Mouse (Mus musculus): Measurements from ENCODE around the gene Prkn. TPM values are rescaled to one million over a fixed set of nuclear protein-coding genes. Genes with fewer than 3 reads are reported as not detected.

Prkn gene
- polyA plus RNA-seq, 1 experiment: 16.7 TPM

DNA sequence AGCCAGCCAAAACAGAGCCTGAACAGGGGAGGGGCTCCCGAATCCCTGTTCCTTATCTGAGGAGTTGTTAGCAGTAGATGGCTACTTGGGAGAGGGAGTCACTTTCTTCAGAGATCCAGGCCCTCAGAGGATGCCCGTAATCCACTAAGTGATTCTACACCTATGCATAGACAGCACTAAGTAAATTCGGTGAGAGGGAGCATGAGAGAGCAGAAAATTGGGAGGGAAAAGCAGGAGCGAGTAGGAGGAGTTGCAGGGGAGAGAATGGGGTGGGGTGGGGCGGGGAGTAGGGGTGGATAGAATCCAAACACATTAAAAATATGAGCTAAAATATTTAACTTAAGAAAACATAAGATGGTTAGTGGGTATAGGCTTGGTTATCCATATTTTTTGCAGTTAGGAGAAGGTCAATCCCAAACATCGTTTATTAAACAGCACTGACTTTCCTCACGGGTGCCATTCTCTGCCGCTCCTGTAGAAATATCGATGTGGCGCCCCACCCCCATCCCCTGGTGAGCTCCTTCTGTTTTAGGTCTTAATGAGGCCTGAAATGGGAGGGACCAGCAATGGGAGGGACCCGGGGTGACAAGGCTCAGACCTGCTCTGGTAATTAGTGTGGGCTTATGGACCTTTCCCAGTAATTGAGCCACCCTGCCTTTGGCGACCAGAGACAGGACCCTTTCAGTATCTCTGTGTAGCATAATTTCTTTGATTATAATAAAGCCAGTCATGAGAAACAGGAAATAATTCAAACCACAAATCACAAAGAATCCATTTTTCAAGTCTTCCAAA, 390.6 kb downstream of the Prkn start:
- DNase-seq: no peak
- TF ChIP-seq CTCF (IDR thresholded peaks at IDR 0.05; ENCODE audit: borderline replicate concordance, insufficient read depth, low read depth, low read length): no peak
- TF ChIP-seq POLR2A (IDR thresholded peaks at IDR 0.05; ENCODE audit: borderline replicate concordance, insufficient read depth, low read length): no peak
- WGBS: 69% methylated on average over 12 of the region's 12 CpGs
- Histone ChIP-seq H3K27me3 (ENCODE audit: control insufficient read depth, insufficient read depth, low read length) (no peaks in the 10 kb centered on the region), H3K4me3 (replicated peaks; ENCODE audit: insufficient read depth, low read depth, low read length) (no peak overlapping the region), H3K4me1 (ENCODE audit: control insufficient read depth, insufficient read depth, low read length) (peaks cover 5% of the 10 kb centered on the region), H3K27ac (ENCODE audit: insufficient read depth, low read length) (no peak overlapping the region)

DNA sequence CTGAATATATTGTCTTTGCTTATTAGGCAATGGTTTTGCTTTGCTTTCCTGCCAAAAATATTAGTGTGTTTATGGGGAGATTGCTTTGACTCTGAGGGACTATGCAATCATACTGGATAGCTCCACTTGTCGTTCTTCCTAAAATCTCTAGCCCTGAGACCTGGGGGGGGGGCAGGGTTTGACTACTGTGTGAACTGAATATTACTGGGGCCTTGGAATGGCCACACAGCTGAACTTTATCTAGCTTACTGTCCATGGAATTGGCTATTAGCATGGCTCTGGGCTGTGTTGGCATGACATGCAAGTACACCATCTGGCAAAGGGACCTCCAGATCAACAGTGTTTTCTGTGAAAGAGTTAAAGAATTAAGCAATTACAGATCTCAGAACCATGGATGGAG, 395.1 kb downstream of the Prkn start:
- Histone ChIP-seq H3K4me1 (ENCODE audit: control insufficient read depth, insufficient read depth, low read length) (no peaks in the 10 kb centered on the region), H3K27ac (ENCODE audit: insufficient read depth, low read length) (no peak overlapping the region), H3K27me3 (ENCODE audit: control insufficient read depth, insufficient read depth, low read length) (no peaks in the 10 kb centered on the region), H3K4me3 (replicated peaks; ENCODE audit: insufficient read depth, low read depth, low read length) (no peak overlapping the region)
- no peak for DNase-seq
- WGBS: 27% methylated on average over 1 of the region's 1 CpGs
- TF ChIP-seq POLR2A (IDR thresholded peaks at IDR 0.05; ENCODE audit: borderline replicate concordance, insufficient read depth, low read length): no peak
- TF ChIP-seq CTCF (IDR thresholded peaks at IDR 0.05; ENCODE audit: borderline replicate concordance, insufficient read depth, low read depth, low read length): no peak

DNA sequence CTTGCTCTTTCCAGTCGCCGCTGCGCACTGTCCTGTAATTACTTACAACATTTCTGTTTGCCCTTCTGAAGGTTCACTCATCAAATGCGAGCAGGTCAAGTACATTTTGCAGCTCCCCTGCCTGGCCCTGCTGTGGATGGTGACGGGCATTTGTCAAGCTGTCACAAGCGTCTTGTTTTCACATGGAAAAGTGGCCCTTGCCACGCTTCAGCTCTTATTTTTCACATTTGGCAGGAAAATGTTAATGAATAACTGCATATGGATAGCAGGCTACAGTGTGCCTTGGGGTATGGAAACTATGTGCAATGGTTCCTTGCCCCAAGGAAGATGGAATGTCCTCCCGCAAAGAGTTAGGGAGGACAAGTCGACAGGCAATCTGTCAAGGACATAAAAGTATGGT, 404.9 kb downstream of the Prkn start:
- H3K27ac ChIP-seq (ENCODE audit: insufficient read depth, low read length): no peak overlapping the region
- no peak for DNase-seq
- TF ChIP-seq POLR2A (IDR thresholded peaks at IDR 0.05; ENCODE audit: borderline replicate concordance, insufficient read depth, low read length) (no peak), CTCF (IDR thresholded peaks at IDR 0.05; ENCODE audit: borderline replicate concordance, insufficient read depth, low read depth, low read length) (no peak)
- no peaks in the 10 kb centered on the region for H3K4me1 ChIP-seq (ENCODE audit: control insufficient read depth, insufficient read depth, low read length)
- H3K4me3 ChIP-seq (replicated peaks; ENCODE audit: insufficient read depth, low read depth, low read length): no peak overlapping the region
- 79% methylated on average over 9 of the region's 9 CpGs for WGBS
- H3K27me3 ChIP-seq (ENCODE audit: control insufficient read depth, insufficient read depth, low read length): no peaks in the 10 kb centered on the region

DNA sequence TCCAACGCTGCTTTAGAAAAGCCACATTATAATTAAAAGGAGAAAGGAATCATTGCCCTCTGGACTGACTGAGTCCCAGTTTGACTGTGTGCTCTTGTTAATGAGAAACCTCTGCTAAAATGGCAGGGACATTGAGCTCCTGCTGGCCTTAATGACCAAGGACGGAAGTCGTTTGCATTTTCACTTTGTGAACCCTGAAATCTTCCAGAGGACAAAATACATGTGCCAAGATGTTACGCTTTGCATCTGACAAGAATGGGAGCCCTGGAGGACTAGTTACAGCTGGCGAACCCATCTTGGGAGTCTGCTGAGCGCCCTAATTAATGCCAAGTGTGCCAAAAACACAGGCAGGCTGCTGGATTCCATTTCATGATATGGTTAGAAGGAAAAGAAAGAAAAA, 409.0 kb downstream of the Prkn start:
- Histone ChIP-seq H3K4me3 (replicated peaks; ENCODE audit: insufficient read depth, low read depth, low read length) (no peak overlapping the region), H3K27me3 (ENCODE audit: control insufficient read depth, insufficient read depth, low read length) (no peaks in the 10 kb centered on the region), H3K27ac (ENCODE audit: insufficient read depth, low read length) (no peak overlapping the region), H3K4me1 (ENCODE audit: control insufficient read depth, insufficient read depth, low read length) (no peaks in the 10 kb centered on the region)
- no peak for DNase-seq
- no peak for TF ChIP-seq CTCF (IDR thresholded peaks at IDR 0.05; ENCODE audit: borderline replicate concordance, insufficient read depth, low read depth, low read length)
- no peak for TF ChIP-seq POLR2A (IDR thresholded peaks at IDR 0.05; ENCODE audit: borderline replicate concordance, insufficient read depth, low read length)
- 41% methylated on average over 6 of the region's 6 CpGs for WGBS

DNA sequence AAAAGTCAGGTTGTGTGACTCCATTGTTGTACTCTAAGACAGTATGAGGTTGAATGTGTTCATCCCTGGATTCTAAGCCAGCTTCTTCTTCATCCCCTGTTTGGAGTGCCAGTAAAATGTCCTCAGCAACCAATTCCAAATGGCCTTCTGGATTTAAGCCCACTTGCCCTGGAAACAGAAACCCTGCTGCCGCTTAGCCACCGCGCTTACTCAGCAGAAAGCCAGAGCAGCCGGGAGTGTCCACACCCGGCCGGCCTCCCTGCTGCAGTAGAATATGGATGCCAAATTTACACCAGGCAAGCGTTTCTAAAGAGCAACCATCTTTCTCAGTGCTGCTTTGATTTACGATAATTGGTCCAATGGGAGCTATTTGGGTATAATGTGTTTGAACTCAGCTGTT, 420.5 kb downstream of the Prkn start:
- TF ChIP-seq CTCF (IDR thresholded peaks at IDR 0.05; ENCODE audit: borderline replicate concordance, insufficient read depth, low read depth, low read length) (no peak), POLR2A (IDR thresholded peaks at IDR 0.05; ENCODE audit: borderline replicate concordance, insufficient read depth, low read length) (no peak)
- no peaks in the 10 kb centered on the region for H3K27me3 ChIP-seq (ENCODE audit: control insufficient read depth, insufficient read depth, low read length)
- peaks cover 5% of the 10 kb centered on the region; the same call in 1 of the 2 replicates for H3K4me1 ChIP-seq (ENCODE audit: control insufficient read depth, insufficient read depth, low read length)
- no peak overlapping the region for H3K27ac ChIP-seq (ENCODE audit: insufficient read depth, low read length)
- WGBS: 9% methylated on average over 8 of the region's 8 CpGs
- H3K4me3 ChIP-seq (replicated peaks; ENCODE audit: insufficient read depth, low read depth, low read length): no peak overlapping the region
- DNase-seq: peak; percentile 66 to 87

DNA sequence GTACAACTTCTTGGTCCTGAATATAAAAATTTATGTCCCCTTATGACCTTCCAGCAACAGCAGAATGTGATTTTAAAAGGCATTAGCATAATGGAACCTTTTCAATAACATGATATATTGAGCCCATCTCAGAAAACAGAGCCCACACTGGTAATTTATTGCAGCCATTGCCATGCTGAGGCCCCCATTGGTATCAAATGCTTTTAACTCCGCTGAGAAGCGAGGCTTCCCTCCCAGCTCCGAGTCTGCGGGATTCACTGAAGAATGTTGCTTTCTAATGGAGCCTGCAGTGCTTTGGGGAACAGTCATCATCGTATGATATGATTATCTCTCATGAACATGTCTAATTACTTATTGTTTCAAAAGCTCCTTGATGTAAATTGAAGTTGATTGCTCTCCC, 421.5 kb downstream of the Prkn start:
- no peak for DNase-seq
- WGBS: 97% methylated on average over 5 of the region's 5 CpGs

DNA sequence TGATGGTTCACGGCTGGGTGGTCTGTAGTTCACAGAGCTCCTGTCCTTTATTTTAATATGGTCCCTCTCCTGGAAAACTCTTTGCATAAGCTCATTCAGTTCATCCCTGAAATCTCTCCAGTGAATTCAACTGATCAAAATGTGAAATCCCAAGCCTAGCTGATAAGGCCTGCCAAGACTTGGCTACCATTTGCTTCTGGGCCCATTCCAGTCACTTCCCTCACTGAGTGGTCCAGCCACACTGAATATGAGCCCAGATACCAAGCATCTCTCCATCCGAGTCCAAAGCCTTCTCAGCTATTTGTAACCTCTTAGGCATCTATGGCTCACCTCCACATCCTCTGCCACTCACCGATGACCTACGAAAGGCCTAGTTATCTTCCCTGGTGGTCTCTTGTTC, 427.8 kb downstream of the Prkn start:
- TF ChIP-seq POLR2A (IDR thresholded peaks at IDR 0.05; ENCODE audit: borderline replicate concordance, insufficient read depth, low read length) (no peak), CTCF (IDR thresholded peaks at IDR 0.05; ENCODE audit: borderline replicate concordance, insufficient read depth, low read depth, low read length) (no peak)
- H3K27ac ChIP-seq (ENCODE audit: insufficient read depth, low read length): no peak overlapping the region
- no peaks in the 10 kb centered on the region for H3K27me3 ChIP-seq (ENCODE audit: control insufficient read depth, insufficient read depth, low read length)
- H3K4me1 ChIP-seq (ENCODE audit: control insufficient read depth, insufficient read depth, low read length): no peaks in the 10 kb centered on the region; the same call in 1 of the 2 replicates
- 62% methylated on average over 4 of the region's 4 CpGs for WGBS
- no peak overlapping the region for H3K4me3 ChIP-seq (replicated peaks; ENCODE audit: insufficient read depth, low read depth, low read length)
- DNase-seq: no peak

More for the DNA sequence above, 421.5 kb downstream of the Prkn start:
- no peak for TF ChIP-seq CTCF (IDR thresholded peaks at IDR 0.05; ENCODE audit: borderline replicate concordance, insufficient read depth, low read depth, low read length)
- TF ChIP-seq POLR2A (IDR thresholded peaks at IDR 0.05; ENCODE audit: borderline replicate concordance, insufficient read depth, low read length): no peak
- Histone ChIP-seq H3K27ac (ENCODE audit: insufficient read depth, low read length) (no peak overlapping the region), H3K27me3 (ENCODE audit: control insufficient read depth, insufficient read depth, low read length) (no peaks in the 10 kb centered on the region), H3K4me3 (replicated peaks; ENCODE audit: insufficient read depth, low read depth, low read length) (no peak overlapping the region), H3K4me1 (ENCODE audit: control insufficient read depth, insufficient read depth, low read length) (peaks cover 5% of the 10 kb centered on the region; the same call in 1 of the 2 replicates)

DNA sequence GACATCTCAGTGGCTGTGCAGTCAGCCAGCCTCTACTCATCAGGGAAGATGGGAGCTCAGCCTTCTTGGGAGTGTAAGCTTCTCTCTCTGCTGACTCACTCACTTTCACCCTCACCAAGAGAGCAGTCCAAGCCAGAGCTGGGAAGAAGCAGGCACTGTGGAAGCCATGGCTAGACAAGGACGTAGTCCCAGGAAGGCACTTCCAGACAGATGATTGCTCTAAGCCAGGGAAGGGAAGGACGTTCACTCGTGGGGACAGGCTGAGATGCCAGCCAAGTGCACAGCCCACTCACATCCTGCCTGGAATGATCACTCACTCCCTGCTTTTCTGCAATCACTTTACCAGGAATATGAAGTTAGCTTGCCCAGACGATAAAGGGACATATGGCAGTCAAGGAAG, 430.0 kb downstream of the Prkn start:
- H3K4me3 ChIP-seq (replicated peaks; ENCODE audit: insufficient read depth, low read depth, low read length): no peak overlapping the region
- H3K27me3 ChIP-seq (ENCODE audit: control insufficient read depth, insufficient read depth, low read length): no peaks in the 10 kb centered on the region
- H3K27ac ChIP-seq (ENCODE audit: insufficient read depth, low read length): no peak overlapping the region
- 25% methylated on average over 4 of the region's 4 CpGs for WGBS
- no peak for DNase-seq
- TF ChIP-seq CTCF (IDR thresholded peaks at IDR 0.05; ENCODE audit: borderline replicate concordance, insufficient read depth, low read depth, low read length) (no peak), POLR2A (IDR thresholded peaks at IDR 0.05; ENCODE audit: borderline replicate concordance, insufficient read depth, low read length) (no peak)
- no peaks in the 10 kb centered on the region; the same call in 1 of the 2 replicates for H3K4me1 ChIP-seq (ENCODE audit: control insufficient read depth, insufficient read depth, low read length)

Measured in cerebellum, adult 2 months (tissue).